Mouse (Mus musculus) hindbrain, postnatal 0 days (tissue): Measurements from ENCODE around the gene Gm9767. TPM values are rescaled to one million over a fixed set of nuclear protein-coding genes. Genes with fewer than 3 reads are reported as not detected.

Experiments used
- ATAC-seq: fragments of 200-750 bp; cut with Nextera tagmentation; 2 replicates; pipeline ENCODE4 v1.8.0; 2017; ENCODE audit warnings: mild to moderate bottlenecking, moderate TSS enrichment, moderate library complexity
- DNase-seq: peaks from one replicate; pipeline ENCODE4 v3.0.0-alpha.2; 2015; ENCODE audit warnings: low spot score
- H3K27ac ChIP-seq: fragments of 300-500 bp; sonication (generic); 2 replicates; pipeline ENCODE4 v1.5.1; 2014; ENCODE audit warnings: mild to moderate bottlenecking
- H3K27me3 ChIP-seq: fragments of 300-500 bp; sonication (generic); 2 replicates; pipeline ENCODE4 v1.6.1; 2014; ENCODE audit warnings: low read length, mixed read lengths; ENCODE audit not compliant: insufficient read depth
- H3K36me3 ChIP-seq: fragments of 300-500 bp; sonication (generic); 2 replicates; pipeline ENCODE4 v1.6.1; 2014; ENCODE audit warnings: low read length, mixed read lengths; ENCODE audit not compliant: insufficient read depth
- H3K4me1 ChIP-seq: fragments of 300-500 bp; sonication (generic); 2 replicates; pipeline ENCODE4 v1.6.1; 2014; ENCODE audit warnings: antibody characterized with exemption, low read length, mixed read lengths; ENCODE audit not compliant: insufficient read depth
- H3K4me2 ChIP-seq: fragments of 300-500 bp; sonication (generic); 2 replicates; pipeline ENCODE4 v1.6.1; 2014; ENCODE audit warnings: low read depth, mild to moderate bottlenecking, low read length, moderate library complexity, mixed read lengths
- H3K4me3 ChIP-seq: fragments of 300-500 bp; sonication (generic); 2 replicates; pipeline ENCODE4 v1.5.1; 2014; ENCODE audit warnings: low read length
- H3K9ac ChIP-seq: fragments of 300-500 bp; sonication (generic); replicated peaks from 2 replicates; pipeline ENCODE4 v1.6.1; 2014; ENCODE audit warnings: mild to moderate bottlenecking, low read length, moderate library complexity, mixed read lengths
- H3K9me3 ChIP-seq: fragments of 300-500 bp; sonication (generic); 2 replicates; pipeline ENCODE4 v1.6.1; 2016; ENCODE audit warnings: low read length, mixed read lengths
- CTCF ChIP-seq: IDR thresholded peaks from 2 replicates; pipeline ENCODE4 v1.5.1; 2016; ENCODE audit warnings: antibody characterized with exemption, control low read depth, low read depth
- WGBS: fragments of 180-500 bp; shearing (Covaris S2); extraction: QIAGEN DNeasy Blood & Tissue Kit; methylation state at CpG from one replicate; pipeline ENCODE4 v1.1.7; 2014; 5-methylcytosine and 5-hydroxymethylcytosine counted together
- polyA plus RNA-seq: library from polyadenylated mRNA; unstranded; fragments of >200 nt; fragmentation: Nextera tagmentation; extraction: Ambion mirVana; gene quantifications from 2 replicates; pipeline ENCODE4 v1.2.1, GENCODE M21; 2015
- total RNA-seq: library from RNA; depleted of rRNA; stranded (reverse); fragments of >200 nt; gene quantifications from 2 replicates; pipeline ENCODE4 v1.2.3, GENCODE M21; 2014; rRNA removed

The Gm9767 gene
- total RNA-seq (0.26 and 1.3 TPM in 2 replicates), polyA plus RNA-seq (1.7 and 2.0 TPM in 2 replicates)

GRCm38 (mm10) chr10:26077671-26078481, at the start of gene Gm9767:
Gm9767 (plus strand) TSS chr10:26078255.
- DNase-seq (peak; percentile 44), ATAC-seq (peak; percentile 48)
- H3K27ac ChIP-seq: peak within 1 kb of the TSS; percentile 68
- peak within 1 kb of the TSS; percentile 89 for H3K4me2 ChIP-seq
- no peaks in the 10 kb centered on the region for H3K9me3 ChIP-seq
- H3K36me3 ChIP-seq: no peaks in the 10 kb centered on the region
- H3K4me3 ChIP-seq: peak within 1 kb of the TSS; percentile 81
- WGBS: under 1% methylated on average over 50 of the region's 52 CpGs
- H3K27me3 ChIP-seq: no peaks in the 10 kb centered on the region
- no peak for TF ChIP-seq CTCF
- H3K4me1 ChIP-seq: no peaks in the 10 kb centered on the region
- peak within 1 kb of the TSS; percentile 73 for H3K9ac ChIP-seq

GRCm38 (mm10) chr10:26034931-26035330, 43.1 kb upstream of the Gm9767 start:
- DNase-seq: peak; percentile 27
- H3K4me3 ChIP-seq: no peak overlapping the region
- H3K27me3 ChIP-seq: no peaks in the 10 kb centered on the region
- H3K36me3 ChIP-seq: no peaks in the 10 kb centered on the region
- H3K4me2 ChIP-seq: no peak overlapping the region
- no peak overlapping the region for H3K9ac ChIP-seq
- peak; percentile 64 for ATAC-seq
- no peak overlapping the region for H3K27ac ChIP-seq
- H3K4me1 ChIP-seq: no peaks in the 10 kb centered on the region
- 69% methylated on average over 5 of the region's 5 CpGs for WGBS
- H3K9me3 ChIP-seq: no peaks in the 10 kb centered on the region
- no peak for TF ChIP-seq CTCF

- no peaks in the 10 kb centered on the region for H3K4me1 ChIP-seq
- no peak overlapping the region for H3K27ac ChIP-seq
- H3K4me2 ChIP-seq: no peak overlapping the region
- ATAC-seq: no peak
- DNase-seq: no peak
- H3K36me3 ChIP-seq: no peaks in the 10 kb centered on the region
- H3K9ac ChIP-seq: no peak overlapping the region
- 96% methylated on average over 2 of the region's 2 CpGs for WGBS
- H3K4me3 ChIP-seq: no peak overlapping the region
- H3K27me3 ChIP-seq: no peaks in the 10 kb centered on the region
- no peaks in the 10 kb centered on the region for H3K9me3 ChIP-seq
- TF ChIP-seq CTCF: no peak
Observed at GRCm38 (mm10) chr10:26051177-26051576, 26.9 kb upstream of the Gm9767 start.

- H3K27ac ChIP-seq: no peak overlapping the region
- WGBS: 72% methylated on average over 3 of the region's 3 CpGs
- no peak for DNase-seq
Observed at GRCm38 (mm10) chr10:26059662-26060307, 18.3 kb upstream of the Gm9767 start.

GRCm38 (mm10) chr10:26063071-26063470, 15.0 kb upstream of the Gm9767 start:
- Histone ChIP-seq H3K27ac (no peak overlapping the region), H3K27me3 (no peaks in the 10 kb centered on the region), H3K4me3 (no peak overlapping the region), H3K4me2 (no peak overlapping the region), H3K36me3 (no peaks in the 10 kb centered on the region), H3K9ac (no peak overlapping the region), H3K9me3 (no peaks in the 10 kb centered on the region), H3K4me1 (no peaks in the 10 kb centered on the region)
- TF ChIP-seq CTCF: no peak
- DNase-seq (no peak), ATAC-seq (no peak)
- 90% methylated on average over 4 of the region's 4 CpGs for WGBS

More at GRCm38 (mm10) chr10:26059662-26060307, 18.3 kb upstream of the Gm9767 start:
- ATAC-seq: no peak
- H3K4me2 ChIP-seq: no peak overlapping the region
- H3K9me3 ChIP-seq: no peaks in the 10 kb centered on the region
- no peaks in the 10 kb centered on the region for H3K4me1 ChIP-seq
- no peak overlapping the region for H3K4me3 ChIP-seq
- TF ChIP-seq CTCF: no peak
- H3K9ac ChIP-seq: no peak overlapping the region
- no peaks in the 10 kb centered on the region for H3K36me3 ChIP-seq
- no peaks in the 10 kb centered on the region for H3K27me3 ChIP-seq

- H3K4me2 ChIP-seq: no peak overlapping the region
- no peaks in the 10 kb centered on the region for H3K4me1 ChIP-seq
- TF ChIP-seq CTCF: no peak
- 69% methylated on average over 5 of the region's 5 CpGs for WGBS
- no peaks in the 10 kb centered on the region for H3K27me3 ChIP-seq
- H3K9ac ChIP-seq: no peak overlapping the region
- H3K27ac ChIP-seq: no peak overlapping the region
- no peaks in the 10 kb centered on the region for H3K36me3 ChIP-seq
- no peak overlapping the region for H3K4me3 ChIP-seq
- H3K9me3 ChIP-seq: no peaks in the 10 kb centered on the region
- no peak for DNase-seq
- no peak for ATAC-seq
Observed at GRCm38 (mm10) chr10:26071986-26072385, 6.1 kb upstream of the Gm9767 start.
